Mouse (Mus musculus): ENCODE data around the gene Dph1.
"Not testable (repeated sequence)": the region's sequence is repeated elsewhere in the genome, so short reads cannot be mapped to it uniquely, and the experiment has no call there.

Gene Dph1

DNA sequence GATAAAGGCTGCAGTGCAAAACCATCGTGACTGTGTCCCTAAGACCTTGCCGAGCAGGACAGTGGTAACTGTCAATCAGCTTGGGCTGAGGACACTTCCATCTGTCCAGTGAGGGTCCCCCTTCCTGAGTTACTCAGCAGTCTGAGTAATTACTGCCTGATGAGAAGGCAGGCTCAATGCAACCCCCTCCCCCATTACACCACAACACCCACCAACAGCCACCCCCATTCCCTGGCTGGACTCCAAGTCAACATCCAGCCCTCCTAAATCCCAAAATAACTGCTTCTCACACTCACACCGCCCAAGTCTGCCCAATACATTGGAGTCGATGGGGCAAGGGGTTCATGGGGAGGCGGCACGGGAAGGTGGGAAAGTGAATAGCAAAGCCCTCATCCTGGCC lies 800 bp upstream of the Dph1 start:
- H3K4me1 ChIP-seq (replicated peaks; ENCODE audit: low read depth, low read length) = peaks cover 65% of the 10 kb centered on the region
- H3K4me3 ChIP-seq (replicated peaks; ENCODE audit: low read length) = no peak overlapping the region
- TF ChIP-seq CTCF (conservative IDR thresholded peaks at IDR 0.05; ENCODE audit: low read length) (no peak), NANOG (IDR thresholded peaks at IDR 0.05; ENCODE audit: borderline replicate concordance, low read length) (no peak), POU5F1 (IDR thresholded peaks at IDR 0.05; ENCODE audit: borderline replicate concordance, low read length) (no peak)
- H3K27me3 ChIP-seq (ENCODE audit: insufficient read depth, low read length) = peaks cover 55% of the 10 kb centered on the region
- no peaks in the 10 kb centered on the region for H3K36me3 ChIP-seq (ENCODE audit: insufficient read depth, low read length)
- no peaks in the 10 kb centered on the region for H3K9me3 ChIP-seq (ENCODE audit: low read length)

DNA sequence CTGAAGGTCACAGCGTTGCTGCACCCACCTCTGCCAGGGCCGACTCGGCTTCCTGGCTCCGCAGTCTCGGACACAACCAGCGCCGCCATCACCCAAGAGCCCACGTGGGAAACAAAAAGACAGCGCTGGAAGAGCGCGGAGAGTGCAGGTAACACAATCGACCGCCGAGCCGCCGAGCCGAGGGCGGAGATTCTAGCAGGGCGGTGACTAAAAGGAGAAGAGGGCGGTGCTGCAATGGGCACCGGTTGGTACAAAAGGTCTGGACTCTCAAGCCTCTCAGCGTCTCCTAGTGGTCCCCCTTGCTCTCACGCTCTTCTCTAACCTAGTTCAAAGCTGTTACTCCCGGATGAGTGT lies 693 bp downstream of the Dph1 start:
- TF ChIP-seq POU5F1 (IDR thresholded peaks at IDR 0.05; ENCODE audit: borderline replicate concordance, low read length) = no peak
- no peak for TF ChIP-seq CTCF (conservative IDR thresholded peaks at IDR 0.05; ENCODE audit: low read length)
- no peak for TF ChIP-seq NANOG (IDR thresholded peaks at IDR 0.05; ENCODE audit: borderline replicate concordance, low read length)
- Histone ChIP-seq H3K4me3 (replicated peaks; ENCODE audit: low read length) (peak overlapping the region; percentile 99), H3K9me3 (ENCODE audit: low read length) (no peaks in the 10 kb centered on the region), H3K27me3 (ENCODE audit: insufficient read depth, low read length) (peaks cover 44% of the 10 kb centered on the region), H3K4me1 (replicated peaks; ENCODE audit: low read depth, low read length) (peaks cover 58% of the 10 kb centered on the region), H3K36me3 (ENCODE audit: insufficient read depth, low read length) (peaks cover 9% of the 10 kb centered on the region)

DNA sequence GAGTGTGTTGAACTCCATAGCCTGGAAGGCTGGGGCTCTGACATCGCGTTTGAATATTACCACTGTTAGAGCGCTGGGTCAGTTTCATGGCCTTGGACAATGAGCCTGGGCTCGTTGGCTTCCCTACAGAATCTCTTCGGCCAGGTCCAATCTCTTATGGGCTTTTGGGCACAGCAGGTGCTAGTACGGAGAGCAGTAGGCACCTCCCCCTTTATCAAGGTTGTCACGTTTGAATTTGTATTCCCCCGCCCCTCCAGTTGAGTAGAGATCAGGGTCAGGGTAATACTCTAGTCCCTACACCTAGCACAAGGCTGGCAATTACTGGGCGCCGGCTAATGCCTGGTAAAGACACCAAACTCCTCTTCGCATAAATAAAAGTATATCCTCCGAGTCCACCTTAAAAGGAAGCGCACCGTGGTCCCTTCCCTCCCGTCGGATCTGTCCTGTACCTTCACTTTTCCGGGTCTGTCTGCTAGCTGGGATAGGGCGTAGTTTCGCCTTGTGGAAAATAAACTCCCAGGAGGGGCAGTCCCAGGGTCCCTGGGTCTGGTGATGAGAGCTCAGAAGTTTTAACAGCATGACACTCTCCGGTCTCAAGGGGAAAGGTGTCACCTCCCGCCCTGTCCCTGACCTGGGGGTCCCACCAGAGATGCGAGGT lies 1.2 kb downstream of the Dph1 start:
- Histone ChIP-seq H3K4me3 (replicated peaks; ENCODE audit: low read length) (peak overlapping the region; percentile 99), H3K27me3 (ENCODE audit: insufficient read depth, low read length) (peaks cover 42% of the 10 kb centered on the region), H3K9me3 (ENCODE audit: low read length) (no peaks in the 10 kb centered on the region), H3K4me1 (replicated peaks; ENCODE audit: low read depth, low read length) (peaks cover 58% of the 10 kb centered on the region), H3K36me3 (ENCODE audit: insufficient read depth, low read length) (peaks cover 14% of the 10 kb centered on the region)
- TF ChIP-seq POU5F1 (IDR thresholded peaks at IDR 0.05; ENCODE audit: borderline replicate concordance, low read length) (no peak), NANOG (IDR thresholded peaks at IDR 0.05; ENCODE audit: borderline replicate concordance, low read length) (no peak), CTCF (conservative IDR thresholded peaks at IDR 0.05; ENCODE audit: low read length) (no peak)

DNA sequence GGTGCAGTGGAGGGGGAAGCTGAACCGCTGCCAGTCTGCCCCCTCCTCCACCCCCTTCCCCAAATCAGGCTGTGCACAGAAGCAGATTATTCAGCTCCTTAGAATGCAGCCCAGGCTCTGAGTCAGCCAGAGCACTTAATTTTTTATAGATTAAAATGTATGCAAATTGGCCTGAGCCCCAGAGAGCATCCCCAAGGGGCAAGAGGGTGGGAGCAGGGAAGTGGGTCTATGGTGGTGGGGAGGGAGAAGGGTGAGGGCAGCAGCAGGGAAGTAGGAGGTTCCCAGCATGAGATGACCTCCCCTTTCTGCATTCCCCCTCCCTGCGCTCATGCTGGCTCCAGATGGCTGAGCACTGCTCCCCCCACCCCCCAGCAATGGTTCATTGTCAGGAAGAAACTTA lies 6.1 kb downstream of the Dph1 start:
- H3K36me3 ChIP-seq (ENCODE audit: insufficient read depth, low read length) = peaks cover 62% of the 10 kb centered on the region
- H3K27me3 ChIP-seq (ENCODE audit: insufficient read depth, low read length) = no peaks in the 10 kb centered on the region
- H3K4me3 ChIP-seq (replicated peaks; ENCODE audit: low read length) = no peak overlapping the region
- H3K9me3 ChIP-seq (ENCODE audit: low read length) = no peaks in the 10 kb centered on the region
- TF ChIP-seq CTCF (conservative IDR thresholded peaks at IDR 0.05; ENCODE audit: low read length) = no peak
- TF ChIP-seq NANOG (IDR thresholded peaks at IDR 0.05; ENCODE audit: borderline replicate concordance, low read length) = no peak
- TF ChIP-seq POU5F1 (IDR thresholded peaks at IDR 0.05; ENCODE audit: borderline replicate concordance, low read length) = no peak
- H3K4me1 ChIP-seq (replicated peaks; ENCODE audit: low read depth, low read length) = peaks cover 52% of the 10 kb centered on the region

DNA sequence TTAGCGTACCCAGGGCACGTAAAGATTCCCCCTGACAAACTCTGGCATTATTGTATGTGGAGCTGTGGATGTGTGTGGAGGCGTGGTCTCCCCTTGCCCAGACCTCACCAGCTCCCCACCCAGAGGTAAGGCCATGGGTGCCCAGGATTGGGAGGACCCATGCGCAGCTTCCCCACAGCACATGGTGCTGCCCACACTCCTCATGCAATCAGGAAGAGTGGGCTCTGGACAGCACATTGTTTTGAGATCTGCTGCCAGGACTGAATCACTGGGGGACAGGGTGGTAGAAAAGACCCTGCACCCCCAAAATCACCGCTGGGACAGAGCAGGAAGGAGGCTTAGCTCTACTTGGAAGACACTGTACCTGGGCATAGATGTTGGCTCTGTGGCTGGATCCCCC lies 6.5 kb downstream of the Dph1 start:
- H3K9me3 ChIP-seq (ENCODE audit: low read length) = no peaks in the 10 kb centered on the region
- TF ChIP-seq CTCF (conservative IDR thresholded peaks at IDR 0.05; ENCODE audit: low read length) (no peak), NANOG (IDR thresholded peaks at IDR 0.05; ENCODE audit: borderline replicate concordance, low read length) (no peak), POU5F1 (IDR thresholded peaks at IDR 0.05; ENCODE audit: borderline replicate concordance, low read length) (no peak)
- H3K4me1 ChIP-seq (replicated peaks; ENCODE audit: low read depth, low read length) = peaks cover 52% of the 10 kb centered on the region
- no peak overlapping the region for H3K4me3 ChIP-seq (replicated peaks; ENCODE audit: low read length)
- peaks cover 67% of the 10 kb centered on the region for H3K36me3 ChIP-seq (ENCODE audit: insufficient read depth, low read length)
- no peaks in the 10 kb centered on the region for H3K27me3 ChIP-seq (ENCODE audit: insufficient read depth, low read length)

GRCm38 (mm10) chr11:75183917-75184570 lies 7.0 kb downstream of the Dph1 start:
- Histone ChIP-seq H3K27me3 (ENCODE audit: insufficient read depth, low read length) (no peaks in the 10 kb centered on the region), H3K4me3 (replicated peaks; ENCODE audit: low read length) (no peak overlapping the region), H3K9me3 (ENCODE audit: low read length) (no peaks in the 10 kb centered on the region), H3K36me3 (ENCODE audit: insufficient read depth, low read length) (peaks cover 69% of the 10 kb centered on the region), H3K4me1 (replicated peaks; ENCODE audit: low read depth, low read length) (peaks cover 52% of the 10 kb centered on the region)
- TF ChIP-seq POU5F1 (IDR thresholded peaks at IDR 0.05; ENCODE audit: borderline replicate concordance, low read length) = no peak
- no peak for TF ChIP-seq CTCF (conservative IDR thresholded peaks at IDR 0.05; ENCODE audit: low read length)
- TF ChIP-seq NANOG (IDR thresholded peaks at IDR 0.05; ENCODE audit: borderline replicate concordance, low read length) = no peak

DNA sequence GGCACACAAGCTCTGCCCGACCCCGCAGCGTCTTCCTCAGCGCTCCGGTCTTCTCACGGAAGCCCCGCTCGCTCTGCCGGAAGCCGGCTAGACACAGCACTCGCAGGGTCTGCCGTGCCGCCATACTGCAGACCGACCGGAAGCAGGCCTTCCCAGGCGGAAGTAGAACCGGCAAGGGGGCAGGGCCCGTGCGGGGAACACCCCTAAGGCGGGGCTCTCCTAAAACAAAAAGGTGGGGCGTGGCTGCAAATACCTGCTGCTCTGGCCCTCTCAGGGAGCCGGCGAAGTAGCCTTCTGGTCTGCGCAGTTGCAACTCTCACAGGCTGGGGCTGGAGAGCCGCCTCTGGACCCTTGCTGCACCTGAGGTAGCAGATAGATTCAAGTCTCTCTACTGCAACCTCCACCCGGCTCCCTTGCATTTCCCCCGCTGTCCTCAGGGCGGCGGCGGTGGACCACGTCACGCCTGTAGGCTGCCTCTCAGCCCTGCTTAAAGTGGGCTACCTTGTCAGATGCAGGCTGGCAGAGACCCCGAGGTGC lies 12.3 kb downstream of the Dph1 start, which contains the start of gene Ovca2:
TSS of gene Ovca2 (minus strand) at position 164 of the 537 bp plus-strand sequence.
- Histone ChIP-seq H3K9me3 (ENCODE audit: low read length) (no peaks in the 10 kb centered on the region), H3K4me3 (replicated peaks; ENCODE audit: low read length) (peak within 1 kb of the TSS; percentile 91), H3K4me1 (replicated peaks; ENCODE audit: low read depth, low read length) (peaks cover 46% of the 10 kb centered on the region), H3K27me3 (ENCODE audit: insufficient read depth, low read length) (peaks cover 18% of the 10 kb centered on the region), H3K36me3 (ENCODE audit: insufficient read depth, low read length) (peaks cover 73% of the 10 kb centered on the region)
- no peak for TF ChIP-seq POU5F1 (IDR thresholded peaks at IDR 0.05; ENCODE audit: borderline replicate concordance, low read length)
- peak; percentile 66 for TF ChIP-seq CTCF (conservative IDR thresholded peaks at IDR 0.05; ENCODE audit: low read length)

DNA sequence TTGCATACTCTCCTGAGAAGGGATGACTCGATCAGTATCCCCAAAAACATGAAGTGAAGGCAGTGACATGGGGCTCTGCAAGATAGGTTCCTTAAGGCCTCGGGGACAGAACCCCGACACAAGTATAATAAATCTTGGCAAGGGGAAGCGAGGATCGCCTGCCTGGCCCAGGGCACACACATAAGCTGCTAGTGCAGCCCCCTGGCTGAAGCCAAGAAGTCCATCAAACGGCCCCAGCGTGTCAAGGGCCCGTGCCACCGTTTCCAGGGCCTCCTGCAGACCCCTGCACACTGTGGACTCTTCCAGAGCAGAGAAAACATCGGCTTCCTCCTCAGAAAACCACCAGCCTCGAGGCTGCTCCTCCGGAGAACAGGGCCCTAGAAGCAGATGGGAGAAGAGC lies 13.0 kb downstream of the Dph1 start:
- peaks cover 21% of the 10 kb centered on the region for H3K27me3 ChIP-seq (ENCODE audit: insufficient read depth, low read length)
- peaks cover 65% of the 10 kb centered on the region for H3K36me3 ChIP-seq (ENCODE audit: insufficient read depth, low read length)
- TF ChIP-seq NANOG (IDR thresholded peaks at IDR 0.05; ENCODE audit: borderline replicate concordance, low read length) (no peak), POU5F1 (IDR thresholded peaks at IDR 0.05; ENCODE audit: borderline replicate concordance, low read length) (no peak), CTCF (conservative IDR thresholded peaks at IDR 0.05; ENCODE audit: low read length) (no peak)
- no peaks in the 10 kb centered on the region for H3K9me3 ChIP-seq (ENCODE audit: low read length)
- H3K4me1 ChIP-seq (replicated peaks; ENCODE audit: low read depth, low read length) = peaks cover 41% of the 10 kb centered on the region
- H3K4me3 ChIP-seq (replicated peaks; ENCODE audit: low read length) = peak overlapping the region; percentile 91

- Histone ChIP-seq H3K4me1 (replicated peaks; ENCODE audit: low read depth, low read length) (peaks cover 57% of the 10 kb centered on the region), H3K36me3 (ENCODE audit: insufficient read depth, low read length) (peaks cover 31% of the 10 kb centered on the region), H3K27me3 (ENCODE audit: insufficient read depth, low read length) (peaks cover 55% of the 10 kb centered on the region)
- H3K9me3 ChIP-seq (ENCODE audit: low read length); H3K4me3 ChIP-seq (replicated peaks; ENCODE audit: low read length): not testable (repeated sequence)
Observed at GRCm38 (mm10) chr11:75174574-75174973, 16.5 kb downstream of the Dph1 start.

All from E14TG2a.4 (cell line).